Mouse (Mus musculus) thymus, adult 2 months (tissue): ENCODE measurements at regions not wholly inside any gene's neighbourhood (a gene's known extent, or its start where the extent isn't known, plus 50 kb on each side); places are given as distances from the start of the nearest gene placed in this dataset.

Source experiments
- DNase-seq: peaks from one replicate; pipeline ENCODE4 v3.0.0; 2021
- H3K27ac ChIP-seq: fragments of 200-500 bp; 2 replicates; pipeline ENCODE4 v1.5.1; 2012; ENCODE audit warnings: low read length, control low read depth; ENCODE audit not compliant: control insufficient read depth, insufficient read depth
- H3K27me3 ChIP-seq: fragments of 200-500 bp; 2 replicates; pipeline ENCODE4 v1.6.1; 2012; ENCODE audit warnings: mild to moderate bottlenecking, low read length, moderate library complexity, mixed read lengths; ENCODE audit not compliant: control insufficient read depth, insufficient read depth
- H3K36me3 ChIP-seq: fragments of 200-500 bp; 2 replicates; pipeline ENCODE4 v1.6.1; 2012; ENCODE audit warnings: mild to moderate bottlenecking, low read length, moderate library complexity; ENCODE audit not compliant: control insufficient read depth, insufficient read depth
- H3K4me1 ChIP-seq: fragments of 200-500 bp; replicated peaks from 2 replicates; pipeline ENCODE4 v1.6.1; 2012; ENCODE audit warnings: low read length; ENCODE audit not compliant: control insufficient read depth, insufficient read depth
- H3K4me3 ChIP-seq: fragments of 200-500 bp; 2 replicates; pipeline ENCODE4 v1.5.1; 2012; ENCODE audit warnings: mild to moderate bottlenecking, low read length, control low read depth, moderate library complexity; ENCODE audit not compliant: control insufficient read depth, insufficient read depth
- CTCF ChIP-seq: fragments of 200-500 bp; IDR thresholded peaks from 2 replicates; pipeline ENCODE4 v1.5.1; 2012; ENCODE audit warnings: mild to moderate bottlenecking, control low read depth, low read length, moderate library complexity, borderline replicate concordance; ENCODE audit not compliant: control insufficient read depth, poor library complexity, insufficient read depth; ENCODE audit errors: extremely low read depth
- POLR2A ChIP-seq: fragments of 200-500 bp; IDR thresholded peaks from 2 replicates; pipeline ENCODE4 v1.6.1; 2012; ENCODE audit warnings: mild to moderate bottlenecking, low read length, control low read depth, moderate library complexity; ENCODE audit not compliant: control insufficient read depth, poor library complexity, insufficient read depth; ENCODE audit errors: extremely low read depth
- WGBS: fragments of 180-500 bp; shearing (Covaris S2); methylation state at CpG from one replicate; pipeline ENCODE4 v1.1.7; 2018; 5-methylcytosine and 5-hydroxymethylcytosine counted together

DNA sequence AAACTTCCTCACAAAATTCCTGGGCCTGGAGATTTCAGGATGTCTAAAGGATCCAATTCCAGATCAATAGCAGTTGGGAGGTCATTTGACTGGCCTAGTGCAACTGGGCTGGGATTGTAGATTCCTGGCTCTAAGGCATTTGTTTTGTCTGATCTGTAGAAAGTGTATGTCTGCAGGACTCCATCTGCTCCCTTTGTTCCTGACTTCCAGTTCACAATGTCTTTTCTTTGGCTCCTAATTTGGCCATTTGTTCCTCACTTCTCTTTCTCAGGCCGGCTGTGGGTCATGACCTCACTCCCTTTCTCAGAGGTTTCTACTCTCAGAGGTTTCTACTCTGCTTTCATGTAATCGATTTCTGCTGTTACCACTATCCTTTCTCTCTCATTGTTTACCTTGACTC lies 115.5 kb upstream of the Pcbd1 start:
- no peak for TF ChIP-seq POLR2A
- no peak for TF ChIP-seq CTCF
- no peak for DNase-seq
- Histone ChIP-seq H3K27ac (no peak overlapping the region), H3K27me3 (no peaks in the 10 kb centered on the region), H3K4me1 (no peaks in the 10 kb centered on the region), H3K4me3 (no peak overlapping the region), H3K36me3 (no peaks in the 10 kb centered on the region)
- WGBS = 79% methylated on average over 2 of the region's 2 CpGs

DNA sequence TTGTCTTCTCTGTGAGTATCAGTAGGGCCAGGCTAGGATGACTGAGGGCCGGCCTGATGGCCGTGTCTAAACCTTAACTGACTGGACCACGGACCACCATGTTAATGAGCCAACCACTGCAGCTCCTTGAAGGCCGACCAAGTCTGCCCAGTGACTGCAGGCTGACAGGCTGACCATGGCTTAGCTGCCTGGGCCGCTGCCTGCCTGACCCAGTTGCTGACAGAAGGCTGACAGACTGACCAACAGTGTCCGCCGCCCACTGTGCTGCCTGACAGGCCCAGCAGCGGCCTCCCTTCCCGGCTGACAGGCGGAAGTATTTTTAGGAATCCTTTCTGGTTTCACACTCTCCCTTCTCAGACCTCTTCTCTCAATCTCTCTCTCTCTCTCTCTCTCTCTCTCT lies 124.3 kb upstream of the Pcbd1 start:
- no peak for DNase-seq
- Histone ChIP-seq H3K4me1 (no peaks in the 10 kb centered on the region), H3K36me3 (no peaks in the 10 kb centered on the region), H3K27ac (no peak overlapping the region), H3K27me3 (no peaks in the 10 kb centered on the region), H3K4me3 (no peak overlapping the region)
- TF ChIP-seq CTCF = no peak
- TF ChIP-seq POLR2A = no peak
- WGBS = 95% methylated on average over 10 of the region's 10 CpGs

DNA sequence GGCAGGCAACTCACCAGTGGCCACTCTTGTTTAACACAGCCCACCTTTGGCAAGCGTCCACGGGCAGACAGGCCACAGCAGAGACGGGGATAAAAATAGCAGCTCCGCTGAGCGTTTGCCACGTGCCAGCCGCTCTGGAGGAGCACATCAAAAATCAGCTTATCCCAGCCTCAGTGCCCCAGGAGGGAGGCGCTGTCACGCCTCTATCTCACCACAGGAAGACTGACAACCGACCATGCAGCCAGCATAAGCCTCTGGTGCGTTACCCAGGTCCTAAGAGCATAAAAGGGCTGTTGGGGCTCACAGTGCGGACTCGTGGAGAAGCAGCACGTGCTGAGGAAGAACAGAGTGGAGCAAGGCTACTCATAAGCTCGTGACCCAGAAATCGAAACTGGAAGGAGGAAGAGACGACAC lies 126.4 kb upstream of the Unc5b start:
- peak; percentile 8 for DNase-seq
- no peaks in the 10 kb centered on the region for H3K36me3 ChIP-seq
- WGBS = 14% methylated on average over 17 of the region's 17 CpGs
- H3K27me3 ChIP-seq = no peaks in the 10 kb centered on the region
- H3K4me1 ChIP-seq = peaks cover 6% of the 10 kb centered on the region; the same call in 1 of the 2 replicates
- peak overlapping the region; percentile 10 for H3K4me3 ChIP-seq
- H3K27ac ChIP-seq = no peak overlapping the region
- TF ChIP-seq POLR2A (no peak), CTCF (no peak)

DNA sequence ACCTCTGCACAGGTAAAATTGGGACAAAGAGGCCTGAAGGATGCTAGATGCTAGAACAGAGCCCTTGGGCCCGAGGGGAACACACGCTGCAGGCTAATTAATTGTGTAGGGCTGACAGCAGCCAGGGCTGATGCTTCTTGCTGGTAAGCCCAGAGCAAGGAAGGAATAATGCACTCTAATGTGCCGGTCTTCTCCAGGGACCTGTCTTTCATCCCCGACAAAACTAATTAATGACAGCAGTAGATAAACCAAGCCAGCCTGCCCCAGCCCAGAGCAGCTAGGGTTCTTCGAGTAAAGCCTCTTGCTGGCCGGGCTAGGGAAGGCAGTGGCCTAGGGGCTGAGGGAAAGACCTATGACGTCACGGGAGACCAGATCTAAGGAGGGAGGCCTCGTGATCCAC lies 124.1 kb upstream of the Unc5b start:
- TF ChIP-seq POLR2A = no peak
- TF ChIP-seq CTCF = no peak
- Histone ChIP-seq H3K27me3 (no peaks in the 10 kb centered on the region), H3K36me3 (no peaks in the 10 kb centered on the region), H3K27ac (no peak overlapping the region), H3K4me3 (no peak overlapping the region), H3K4me1 (peaks cover 6% of the 10 kb centered on the region; the same call in 1 of the 2 replicates)
- DNase-seq = no peak
- WGBS = 80% methylated on average over 9 of the region's 9 CpGs

DNA sequence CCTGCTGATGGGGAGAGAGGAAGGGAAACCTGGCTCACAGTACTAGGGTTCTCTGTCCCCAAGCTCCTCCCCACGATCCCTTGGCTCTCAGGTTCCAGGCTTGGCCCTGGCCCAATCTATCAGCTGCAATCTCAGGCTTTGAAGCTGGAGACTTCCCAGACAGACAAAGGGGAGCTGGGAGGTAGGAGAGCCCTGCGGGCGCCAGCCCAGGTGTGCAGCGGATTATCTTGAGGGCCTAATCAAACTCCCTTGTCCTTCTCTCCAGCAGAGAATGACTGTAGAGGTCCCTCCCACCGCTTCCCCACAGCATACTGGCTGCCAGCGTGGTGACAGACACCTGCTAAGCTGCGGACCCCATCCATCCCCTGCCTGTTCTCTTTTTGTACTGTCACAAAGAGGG lies 121.1 kb upstream of the Unc5b start:
- 42% methylated on average over 7 of the region's 7 CpGs for WGBS
- H3K27me3 ChIP-seq = no peaks in the 10 kb centered on the region
- H3K36me3 ChIP-seq = no peaks in the 10 kb centered on the region
- TF ChIP-seq POLR2A (no peak), CTCF (no peak)
- H3K27ac ChIP-seq = no peak overlapping the region
- no peak for DNase-seq
- H3K4me3 ChIP-seq = no peak overlapping the region
- H3K4me1 ChIP-seq = no peaks in the 10 kb centered on the region

DNA sequence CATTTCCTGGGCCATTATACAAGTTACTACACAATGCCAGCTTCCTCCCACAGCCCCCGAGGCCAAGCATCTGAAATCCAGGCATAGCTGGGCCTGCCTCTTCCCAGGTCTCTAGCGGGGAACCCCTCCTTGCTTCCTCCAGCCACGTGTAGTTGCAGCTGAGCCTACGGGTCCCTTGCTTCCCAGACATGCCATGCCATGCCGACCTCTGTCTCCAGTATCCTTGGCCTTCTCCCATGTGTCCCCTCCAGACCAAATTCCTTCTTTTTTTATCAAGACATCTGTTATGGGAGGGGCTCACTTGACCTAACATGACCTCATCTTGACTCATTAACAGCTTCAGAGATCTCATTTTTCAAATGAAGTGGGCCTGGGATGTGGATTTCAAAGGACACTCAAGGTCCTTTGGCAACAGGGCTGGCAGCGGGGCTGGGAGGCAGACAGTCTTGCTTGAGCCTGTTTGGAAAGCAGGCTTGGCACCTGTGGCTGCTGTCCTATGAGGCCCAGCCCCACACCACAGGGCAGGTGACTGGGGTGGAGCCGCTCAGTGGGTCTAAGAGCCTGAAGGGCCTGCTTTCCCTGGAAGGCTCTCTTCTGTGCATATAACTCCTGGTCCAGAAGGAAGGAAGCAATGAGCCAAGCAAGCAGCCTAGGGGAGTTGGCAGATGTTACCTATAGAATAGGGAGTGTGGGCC lies 117.7 kb upstream of the Unc5b start:
- Histone ChIP-seq H3K4me3 (no peak overlapping the region), H3K27me3 (no peaks in the 10 kb centered on the region), H3K27ac (no peak overlapping the region), H3K36me3 (no peaks in the 10 kb centered on the region), H3K4me1 (no peaks in the 10 kb centered on the region)
- TF ChIP-seq CTCF (no peak), POLR2A (no peak)
- no peak for DNase-seq
- WGBS = 69% methylated on average over 7 of the region's 7 CpGs

DNA sequence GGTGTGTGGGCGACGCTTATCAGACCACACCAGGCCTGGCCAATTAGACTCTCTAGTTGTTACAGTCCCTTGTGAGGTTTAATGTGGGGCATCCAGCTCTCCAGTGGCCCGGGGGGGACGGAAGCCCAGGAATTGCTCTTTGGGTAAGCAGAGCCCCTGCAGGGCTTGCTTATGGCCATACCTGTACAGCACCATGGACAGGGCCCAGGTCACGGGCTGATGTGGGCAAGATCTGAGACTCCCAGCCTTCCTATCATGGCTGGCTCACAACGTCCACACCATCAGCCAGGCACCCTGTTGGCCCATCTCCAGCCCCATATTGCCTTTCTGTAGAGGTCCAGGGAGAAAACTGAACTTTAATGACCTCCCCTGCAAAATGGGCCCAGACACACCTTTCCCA lies 111.7 kb upstream of the Unc5b start:
- Histone ChIP-seq H3K4me1 (no peaks in the 10 kb centered on the region), H3K4me3 (no peak overlapping the region), H3K27ac (no peak overlapping the region), H3K27me3 (no peaks in the 10 kb centered on the region), H3K36me3 (no peaks in the 10 kb centered on the region)
- no peak for DNase-seq
- WGBS = 88% methylated on average over 6 of the region's 6 CpGs
- TF ChIP-seq CTCF (no peak), POLR2A (no peak)
